ENCODE assay signal across 8 mouse cellular contexts in genomic region chrX:73964363-73964762, GRCm38 (mm10). TPM values are rescaled to one million over a fixed set of nuclear protein-coding genes. Genes with fewer than 3 reads are reported as not detected.
A peak's percentile ranks its signal among the peaks of the same experiment; 100 is the strongest.
DNase-seq lines count a peak whose midpoint lies in the region; ATAC-seq lines count a peak whose summit lies in the region.

No protein-coding gene starts in this region.

- ATAC-seq in heart, embryonic 15.5 days (replicated peaks; ENCODE audit: insufficient number of reproducible peaks, insufficient read depth, low FRiP score, low read depth) = no peak
- ATAC-seq in limb, embryonic 12.5 days (ENCODE audit: insufficient number of reproducible peaks, insufficient read depth, low FRiP score, low TSS enrichment, low read depth) = no peak
- no peak for ATAC-seq in midbrain, embryonic 12.5 days (ENCODE audit: low FRiP score, low read depth)

- intact Hi-C loops in left cerebral cortex, postnatal 10 days (cut with DNase I) = loop anchor here (10.0 kb wide), 2 partner anchors 120 to 280 kb away; partner anchors contain the start of gene Flna

- H3K27ac ChIP-seq in heart, embryonic 15.5 days = peak overlapping the region; percentile 99; the same call in 1 of the 2 replicates
- no peak overlapping the region for H3K27ac ChIP-seq in limb, embryonic 12.5 days
- no peak overlapping the region for H3K27ac ChIP-seq in midbrain, embryonic 12.5 days (replicated peaks)

- H3K36me3 ChIP-seq in heart, embryonic 15.5 days = no peaks in the 10 kb centered on the region; the same call in 1 of the 2 replicates
- H3K36me3 ChIP-seq in limb, embryonic 12.5 days = peaks cover 29% of the 10 kb centered on the region
- H3K36me3 ChIP-seq in midbrain, embryonic 12.5 days = peaks cover 13% of the 10 kb centered on the region

- no peaks in the 10 kb centered on the region for H3K9me3 ChIP-seq in heart, embryonic 15.5 days (replicated peaks)
- no peaks in the 10 kb centered on the region for H3K9me3 ChIP-seq in limb, embryonic 12.5 days
- H3K9me3 ChIP-seq in midbrain, embryonic 12.5 days = no peaks in the 10 kb centered on the region

- 0 out of 2 replicates have a peak, but pooled peaks cover 5% of the 10 kb centered on the region for H3K27me3 ChIP-seq in heart, embryonic 15.5 days
- peaks cover 25% of the 10 kb centered on the region for H3K27me3 ChIP-seq in limb, embryonic 12.5 days
- no peaks in the 10 kb centered on the region for H3K27me3 ChIP-seq in midbrain, embryonic 12.5 days

- H3K4me3 ChIP-seq in heart, embryonic 15.5 days = peak overlapping the region; percentile 78
- H3K4me3 ChIP-seq in limb, embryonic 12.5 days (replicated peaks) = peak overlapping the region; percentile 66
- peak overlapping the region; percentile 72 for H3K4me3 ChIP-seq in midbrain, embryonic 12.5 days

- peak overlapping the region; percentile 72; the same call in 1 of the 2 replicates for H3K9ac ChIP-seq in heart, embryonic 15.5 days
- H3K9ac ChIP-seq in limb, embryonic 12.5 days (replicated peaks) = peak overlapping the region; percentile 74
- peak overlapping the region; percentile 72 for H3K9ac ChIP-seq in midbrain, embryonic 12.5 days (replicated peaks)

- 42% methylated on average over 3 of the region's 3 CpGs for WGBS in heart, embryonic 15.5 days
- WGBS in limb, embryonic 12.5 days = 25% methylated on average over 3 of the region's 3 CpGs
- 60% methylated on average over 3 of the region's 3 CpGs for WGBS in midbrain, embryonic 12.5 days

- peak; percentile 14 to 55 for DNase-seq in adrenal gland, adult (ENCODE audit: inconsistent age in 2 of 2, low spot score in 1 of 2)
- no peak for DNase-seq in adrenal gland, adult 8-10 months
- peak; percentile 35 for DNase-seq in T-cell, adult 2 months (ENCODE audit: low spot score)
- no peak for DNase-seq in layer of hippocampus, postnatal 25 days (ENCODE audit: extremely low spot score in 1 of 2, low spot score in 1 of 2)
- no peak for DNase-seq in left cerebral cortex, postnatal 10 days (ENCODE audit: extremely low spot score in 1 of 2, low spot score in 2 of 2)

- peak overlapping the region; percentile 63 for H3K4me2 ChIP-seq in heart, embryonic 15.5 days
- H3K4me2 ChIP-seq in limb, embryonic 12.5 days = peak overlapping the region; percentile 70
- H3K4me2 ChIP-seq in midbrain, embryonic 12.5 days (replicated peaks) = peak overlapping the region; percentile 65

- H3K4me1 ChIP-seq in heart, embryonic 15.5 days (replicated peaks) = peaks cover 26% of the 10 kb centered on the region
- H3K4me1 ChIP-seq in limb, embryonic 12.5 days (replicated peaks) = peaks cover 17% of the 10 kb centered on the region
- peaks cover 27% of the 10 kb centered on the region for H3K4me1 ChIP-seq in midbrain, embryonic 12.5 days

RNA-seq across cellular contexts. Expression of gene Hcfc1, which starts 1.8 kb away (rescaled TPM):
- 10 to 100 TPM; 58.1 to 78.5 (median 68.1) TPM for total RNA-seq in adrenal gland, adult 8-10 months (2022)
- 24.4 and 33.9 TPM in 2 replicates for polyA plus RNA-seq in heart, embryonic 15.5 days (2015; fragmentation: Nextera tagmentation; extraction: Ambion mirVana)
- polyA plus RNA-seq in limb, embryonic 12.5 days (2016; fragmentation: Nextera tagmentation; extraction: Ambion mirVana) = 74.0 and 77.5 TPM in 2 replicates
- 81.9 and 88.5 TPM in 2 replicates for polyA plus RNA-seq in midbrain, embryonic 12.5 days (2016; fragmentation: Nextera tagmentation; extraction: Ambion mirVana)
- total RNA-seq in layer of hippocampus, postnatal 25 days (2021) = 10 to 100 TPM; 65.8 to 80.9 TPM
- 10 to 100 TPM; 70.1 to 83.6 TPM for total RNA-seq in left cerebral cortex, postnatal 10 days (2021)

RNA-seq across cellular contexts. Expression of gene Renbp, which starts 33.7 kb away (rescaled TPM):
- 10 to 100 TPM; 17.7 to 51.7 (median 30.5) TPM for total RNA-seq in adrenal gland, adult 8-10 months (2022)
- 52.0 and 53.5 TPM in 2 replicates for polyA plus RNA-seq in heart, embryonic 15.5 days (2015; fragmentation: Nextera tagmentation; extraction: Ambion mirVana)
- polyA plus RNA-seq in limb, embryonic 12.5 days (2016; fragmentation: Nextera tagmentation; extraction: Ambion mirVana) = 14.1 and 20.7 TPM in 2 replicates
- polyA plus RNA-seq in midbrain, embryonic 12.5 days (2016; fragmentation: Nextera tagmentation; extraction: Ambion mirVana) = 13.4 and 14.9 TPM in 2 replicates
- total RNA-seq in layer of hippocampus, postnatal 25 days (2021) = 1 to 10 TPM; 3.6 to 4.2 TPM
- total RNA-seq in left cerebral cortex, postnatal 10 days (2021) = 1 to 10 TPM; 3.1 to 5.1 TPM

RNA-seq across cellular contexts. Expression of gene Naa10, which starts 42.6 kb away (rescaled TPM):
- 100 to 1,000 TPM in 1 of 4 experiments, 10 to 100 TPM in 3; 77.6 to 108 (median 89.8) TPM for total RNA-seq in adrenal gland, adult 8-10 months (2022)
- 84.5 and 90.5 TPM in 2 replicates for polyA plus RNA-seq in heart, embryonic 15.5 days (2015; fragmentation: Nextera tagmentation; extraction: Ambion mirVana)
- 158 and 159 TPM in 2 replicates for polyA plus RNA-seq in limb, embryonic 12.5 days (2016; fragmentation: Nextera tagmentation; extraction: Ambion mirVana)
- polyA plus RNA-seq in midbrain, embryonic 12.5 days (2016; fragmentation: Nextera tagmentation; extraction: Ambion mirVana) = 119 and 123 TPM in 2 replicates
- total RNA-seq in layer of hippocampus, postnatal 25 days (2021) = 10 to 100 TPM; 57.6 to 62.8 TPM
- total RNA-seq in left cerebral cortex, postnatal 10 days (2021) = 10 to 100 TPM; 56.9 to 60.6 TPM

RNA-seq across cellular contexts. Expression of gene Arhgap4, which starts 42.7 kb away (rescaled TPM):
- total RNA-seq in adrenal gland, adult 8-10 months (2022) = 1 to 10 TPM; 2.4 to 7.7 (median 5.4) TPM
- 1.2 and 5.5 TPM in 2 replicates for polyA plus RNA-seq in heart, embryonic 15.5 days (2015; fragmentation: Nextera tagmentation; extraction: Ambion mirVana)
- 2.7 and 3.7 TPM in 2 replicates for polyA plus RNA-seq in limb, embryonic 12.5 days (2016; fragmentation: Nextera tagmentation; extraction: Ambion mirVana)
- polyA plus RNA-seq in midbrain, embryonic 12.5 days (2016; fragmentation: Nextera tagmentation; extraction: Ambion mirVana) = 2.6 and 2.8 TPM in 2 replicates
- 1 to 10 TPM; 4.7 to 5.8 TPM for total RNA-seq in layer of hippocampus, postnatal 25 days (2021)
- total RNA-seq in left cerebral cortex, postnatal 10 days (2021) = 1 to 10 TPM; 5.3 to 5.4 TPM

RNA-seq across cellular contexts. Expression of gene Irak1, which starts 59.4 kb away (rescaled TPM):
- 100 to 1,000 TPM; 109 to 154 (median 129) TPM for total RNA-seq in adrenal gland, adult 8-10 months (2022)
- polyA plus RNA-seq in heart, embryonic 15.5 days (2015; fragmentation: Nextera tagmentation; extraction: Ambion mirVana) = 41.4 and 57.9 TPM in 2 replicates
- 66.5 and 69.3 TPM in 2 replicates for polyA plus RNA-seq in limb, embryonic 12.5 days (2016; fragmentation: Nextera tagmentation; extraction: Ambion mirVana)
- 56.9 and 59.7 TPM in 2 replicates for polyA plus RNA-seq in midbrain, embryonic 12.5 days (2016; fragmentation: Nextera tagmentation; extraction: Ambion mirVana)
- total RNA-seq in layer of hippocampus, postnatal 25 days (2021) = 10 to 100 TPM; 46.9 to 59.1 TPM
- 10 to 100 TPM; 37.3 to 39.3 TPM for total RNA-seq in left cerebral cortex, postnatal 10 days (2021)

Comparison
In these comparisons a context has a peak if more than half of its experiments do, and no peak if none do; other contexts are left out.
1. DNase-seq: peak in adrenal gland, adult (2 of 2) and T-cell, adult 2 months (single experiment); none in adrenal gland, adult 8-10 months (single experiment), layer of hippocampus, postnatal 25 days (0 of 2) and left cerebral cortex, postnatal 10 days (0 of 2).
2. Peak in every context shown above with its lines, with median percentiles within 50 percentile points of each other: H3K4me2 ChIP-seq, H3K4me3 ChIP-seq and H3K9ac ChIP-seq.